Mouse (Mus musculus): Measurements from ENCODE around the gene Txn2. TPM values are rescaled to one million over a fixed set of nuclear protein-coding genes. Genes with fewer than 3 reads are reported as not detected.

Gene Txn2
- total and polyA plus RNA-seq, 2 experiments from 2014 or later: 39.9 to 182 TPM

DNA sequence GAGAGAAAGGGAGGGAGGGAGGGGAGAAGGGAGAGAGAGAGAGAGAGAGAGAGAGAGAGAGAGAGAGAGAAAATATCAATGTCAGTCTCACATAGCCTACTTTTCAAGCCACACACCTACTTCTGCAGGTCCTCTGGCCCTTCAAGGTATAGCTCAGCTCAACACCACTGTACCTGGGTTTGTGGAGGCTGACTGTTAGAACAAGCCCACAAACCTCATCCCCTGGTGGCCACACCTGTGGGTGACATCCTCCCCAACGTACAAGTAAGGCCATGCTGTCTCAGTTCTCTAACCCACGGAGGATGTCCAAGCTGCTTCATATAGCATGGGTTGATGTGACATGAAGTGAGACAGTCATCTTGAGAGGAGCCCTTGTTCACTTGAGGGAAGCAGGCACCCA lies 51.6 kb downstream of the Txn2 start:
- Histone ChIP-seq H3K36me3 (ENCODE audit: insufficient read depth, low read length) (no peaks in the 10 kb centered on the region), H3K9ac (replicated peaks; ENCODE audit: low read length, poor library complexity, severe bottlenecking) (no peak overlapping the region), H3K27me3 (ENCODE audit: insufficient read depth, low read length) (no peaks in the 10 kb centered on the region), H3K27ac (ENCODE audit: low read depth, low read length) (no peak overlapping the region), H3K4me1 (ENCODE audit: insufficient read depth, low read length) (no peaks in the 10 kb centered on the region), H3K9me3 (ENCODE audit: low read length) (no peaks in the 10 kb centered on the region), H3K4me3 (ENCODE audit: low read depth, low read length) (no peak overlapping the region), H3K4me2 (ENCODE audit: low read depth, low read length, poor library complexity, severe bottlenecking) (no peak overlapping the region)
- WGBS: 74% methylated on average over 2 of the region's 2 CpGs
- ATAC-seq (ENCODE audit: low FRiP score): no peak
- DNase-seq (ENCODE audit: low spot score): no peak
- no peak for TF ChIP-seq CTCF (IDR thresholded peaks at IDR 0.05)

DNA sequence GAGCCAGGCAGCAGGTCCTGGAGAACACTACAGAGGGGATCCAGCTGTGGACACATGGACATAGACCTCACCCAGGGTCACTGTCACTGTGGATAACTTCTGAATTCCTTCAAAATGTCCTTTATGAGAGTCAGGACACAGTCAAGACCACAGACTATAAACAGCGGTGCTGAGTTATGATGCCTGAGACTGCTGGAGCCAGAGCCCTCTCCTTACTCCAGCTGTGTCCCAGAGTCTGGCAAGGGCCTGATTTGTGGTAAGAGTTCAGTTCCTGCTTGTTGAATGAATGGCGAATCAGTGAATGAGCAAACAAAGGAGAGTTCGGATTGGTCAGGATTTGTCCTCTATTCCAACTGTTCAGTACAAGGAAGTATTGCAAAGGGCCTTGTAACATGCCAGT lies 52.1 kb downstream of the Txn2 start:
- Histone ChIP-seq H3K4me1 (ENCODE audit: insufficient read depth, low read length) (no peaks in the 10 kb centered on the region), H3K27me3 (ENCODE audit: insufficient read depth, low read length) (no peaks in the 10 kb centered on the region), H3K4me2 (ENCODE audit: low read depth, low read length, poor library complexity, severe bottlenecking) (no peak overlapping the region), H3K9ac (replicated peaks; ENCODE audit: low read length, poor library complexity, severe bottlenecking) (no peak overlapping the region), H3K36me3 (ENCODE audit: insufficient read depth, low read length) (no peaks in the 10 kb centered on the region), H3K4me3 (ENCODE audit: low read depth, low read length) (no peak overlapping the region), H3K9me3 (ENCODE audit: low read length) (no peaks in the 10 kb centered on the region), H3K27ac (ENCODE audit: low read depth, low read length) (no peak overlapping the region)
- TF ChIP-seq CTCF (IDR thresholded peaks at IDR 0.05): no peak
- no peak for ATAC-seq (ENCODE audit: low FRiP score)
- DNase-seq (ENCODE audit: low spot score): no peak
- WGBS: 87% methylated on average over 3 of the region's 3 CpGs

DNA sequence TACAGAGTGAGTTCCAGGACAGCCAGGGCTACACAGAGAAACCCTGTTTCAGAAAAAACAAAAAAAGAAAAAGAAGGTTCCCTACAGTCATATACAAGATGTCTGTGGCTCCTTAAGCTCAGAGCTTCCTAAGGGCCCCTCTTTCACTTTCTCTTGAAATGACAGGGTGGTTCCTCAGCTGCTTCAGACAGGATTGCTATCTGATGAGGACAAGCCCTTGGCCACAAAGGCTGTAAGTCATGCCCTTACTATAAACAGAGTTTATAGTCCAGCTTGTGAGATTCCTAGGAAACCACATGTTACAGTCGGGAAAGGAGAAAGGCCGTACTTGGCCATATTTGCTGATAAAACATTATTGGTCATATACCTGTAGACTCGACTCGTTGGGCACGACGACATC lies 52.9 kb downstream of the Txn2 start:
- DNase-seq (ENCODE audit: low spot score) (no peak), ATAC-seq (ENCODE audit: low FRiP score) (no peak)
- H3K4me2 ChIP-seq (ENCODE audit: low read depth, low read length, poor library complexity, severe bottlenecking): no peak overlapping the region
- WGBS: 95% methylated on average over 6 of the region's 6 CpGs
- no peak overlapping the region for H3K4me3 ChIP-seq (ENCODE audit: low read depth, low read length)
- H3K9ac ChIP-seq (replicated peaks; ENCODE audit: low read length, poor library complexity, severe bottlenecking): no peak overlapping the region
- H3K9me3 ChIP-seq (ENCODE audit: low read length): no peaks in the 10 kb centered on the region
- H3K27ac ChIP-seq (ENCODE audit: low read depth, low read length): no peak overlapping the region
- H3K4me1 ChIP-seq (ENCODE audit: insufficient read depth, low read length): no peaks in the 10 kb centered on the region
- no peaks in the 10 kb centered on the region for H3K36me3 ChIP-seq (ENCODE audit: insufficient read depth, low read length)
- no peak for TF ChIP-seq CTCF (IDR thresholded peaks at IDR 0.05)
- no peaks in the 10 kb centered on the region for H3K27me3 ChIP-seq (ENCODE audit: insufficient read depth, low read length)

GRCm38 (mm10) chr15:77874807-77875206 lies 54.0 kb downstream of the Txn2 start:
- Histone ChIP-seq H3K4me3 (ENCODE audit: low read depth, low read length) (no peak overlapping the region), H3K9ac (replicated peaks; ENCODE audit: low read length, poor library complexity, severe bottlenecking) (no peak overlapping the region), H3K4me2 (ENCODE audit: low read depth, low read length, poor library complexity, severe bottlenecking) (no peak overlapping the region), H3K9me3 (ENCODE audit: low read length) (no peaks in the 10 kb centered on the region), H3K27ac (ENCODE audit: low read depth, low read length) (no peak overlapping the region), H3K36me3 (ENCODE audit: insufficient read depth, low read length) (no peaks in the 10 kb centered on the region), H3K27me3 (ENCODE audit: insufficient read depth, low read length) (no peaks in the 10 kb centered on the region), H3K4me1 (ENCODE audit: insufficient read depth, low read length) (no peaks in the 10 kb centered on the region)
- no peak for TF ChIP-seq CTCF (IDR thresholded peaks at IDR 0.05)
- no peak for DNase-seq (ENCODE audit: low spot score)
- 93% methylated on average over 9 of the region's 9 CpGs for WGBS
- no peak for ATAC-seq (ENCODE audit: low FRiP score)

- Histone ChIP-seq H3K4me2 (ENCODE audit: low read depth, low read length, poor library complexity, severe bottlenecking) (no peak overlapping the region), H3K4me3 (ENCODE audit: low read depth, low read length) (no peak overlapping the region), H3K36me3 (ENCODE audit: insufficient read depth, low read length) (no peaks in the 10 kb centered on the region), H3K4me1 (ENCODE audit: insufficient read depth, low read length) (no peaks in the 10 kb centered on the region), H3K9me3 (ENCODE audit: low read length) (no peaks in the 10 kb centered on the region), H3K27me3 (ENCODE audit: insufficient read depth, low read length) (no peaks in the 10 kb centered on the region), H3K27ac (ENCODE audit: low read depth, low read length) (no peak overlapping the region), H3K9ac (replicated peaks; ENCODE audit: low read length, poor library complexity, severe bottlenecking) (no peak overlapping the region)
- no peak for TF ChIP-seq CTCF (IDR thresholded peaks at IDR 0.05)
- 69% methylated on average over 4 of the region's 4 CpGs for WGBS
- ATAC-seq (ENCODE audit: low FRiP score) (no peak), DNase-seq (ENCODE audit: low spot score) (no peak)
Measured at GRCm38 (mm10) chr15:77874310-77874709, 54.5 kb downstream of the Txn2 start.

GRCm38 (mm10) chr15:77873564-77873963 lies 55.2 kb downstream of the Txn2 start:
- Histone ChIP-seq H3K27me3 (ENCODE audit: insufficient read depth, low read length) (no peaks in the 10 kb centered on the region), H3K9me3 (ENCODE audit: low read length) (no peaks in the 10 kb centered on the region), H3K36me3 (ENCODE audit: insufficient read depth, low read length) (no peaks in the 10 kb centered on the region), H3K4me3 (ENCODE audit: low read depth, low read length) (no peak overlapping the region), H3K9ac (replicated peaks; ENCODE audit: low read length, poor library complexity, severe bottlenecking) (no peak overlapping the region), H3K4me2 (ENCODE audit: low read depth, low read length, poor library complexity, severe bottlenecking) (no peak overlapping the region), H3K27ac (ENCODE audit: low read depth, low read length) (no peak overlapping the region), H3K4me1 (ENCODE audit: insufficient read depth, low read length) (no peaks in the 10 kb centered on the region)
- 93% methylated on average over 2 of the region's 2 CpGs for WGBS
- ATAC-seq (ENCODE audit: low FRiP score) (no peak), DNase-seq (ENCODE audit: low spot score) (no peak)
- no peak for TF ChIP-seq CTCF (IDR thresholded peaks at IDR 0.05)
